ENCODE assay signal across 31 mouse cellular contexts in the genomic region with DNA sequence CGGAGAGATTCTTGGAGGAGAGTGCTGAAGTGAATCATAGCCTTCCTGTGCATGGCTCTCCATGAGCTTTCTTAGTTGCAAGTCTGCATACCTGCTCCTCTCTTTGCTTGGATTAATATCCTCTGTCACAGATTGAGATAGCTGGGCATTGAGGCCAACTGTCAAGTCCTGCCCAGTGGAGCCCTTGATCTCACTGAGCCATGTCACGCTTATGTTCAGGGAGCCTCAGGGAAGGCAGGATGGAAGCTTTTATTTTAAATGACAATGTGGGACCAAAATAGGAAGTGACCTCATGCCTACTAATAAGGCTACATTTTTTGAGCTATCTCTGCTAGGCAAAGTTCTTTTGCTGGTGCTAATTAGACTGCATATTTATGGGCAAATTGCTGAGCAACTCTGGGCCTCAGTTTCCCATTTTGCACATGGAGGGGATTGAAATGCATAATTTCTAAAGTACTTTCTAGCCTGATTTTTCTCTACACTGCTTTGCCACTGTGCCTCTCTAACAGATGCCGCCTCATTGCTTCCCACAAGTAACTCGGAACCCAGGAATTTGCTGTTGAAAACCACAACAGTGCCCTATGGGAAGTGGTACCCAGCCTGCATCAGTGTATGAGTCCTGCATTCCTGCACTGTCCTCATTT.
DNase-seq lines count a peak whose midpoint lies in the region; ATAC-seq and TF ChIP-seq lines count a peak whose summit lies in the region.
"Had no signal": no experiment of that assay in that cellular context is flagged by ENCODE, and none has a peak within 500 bp of the region (broad histone marks: within the 10 kb centered on the region; RNA-seq: fewer than 3 reads in every experiment).

No protein-coding gene starts in this region.

- no peak overlapping the region for H3K4me2 ChIP-seq in forebrain, embryonic 11.5 days (ENCODE audit: low read depth, low read length, severe bottlenecking)
- H3K4me2 ChIP-seq in forebrain, embryonic 15.5 days (replicated peaks): no peak overlapping the region
- no peak overlapping the region for H3K4me2 ChIP-seq in heart, postnatal 0 days (ENCODE audit: low read depth, low read length)
- no peak overlapping the region for H3K4me2 ChIP-seq in heart, embryonic 12.5 days
- H3K4me2 ChIP-seq in midbrain, embryonic 14.5 days (ENCODE audit: low read length): no peak overlapping the region
- H3K4me2 ChIP-seq: embryonic facial prominence, embryonic 13.5 days; heart, embryonic 13.5 days; hindbrain, embryonic 15.5 days; limb, embryonic 13.5 days; liver, embryonic 12.5 days; neural tube, embryonic 12.5 days had no signal

- no peaks in the 10 kb centered on the region for H3K36me3 ChIP-seq in forebrain, embryonic 11.5 days (ENCODE audit: control insufficient read depth, insufficient read depth, low read length)
- no peaks in the 10 kb centered on the region for H3K36me3 ChIP-seq in forebrain, embryonic 15.5 days
- no peaks in the 10 kb centered on the region for H3K36me3 ChIP-seq in heart, postnatal 0 days (replicated peaks; ENCODE audit: control insufficient read depth, insufficient read depth, low read length)
- H3K36me3 ChIP-seq in heart, embryonic 12.5 days: no peaks in the 10 kb centered on the region
- H3K36me3 ChIP-seq in midbrain, embryonic 14.5 days (ENCODE audit: control insufficient read depth, insufficient read depth, low read length): no peaks in the 10 kb centered on the region
- H3K36me3 ChIP-seq: embryonic facial prominence, embryonic 13.5 days; heart, embryonic 13.5 days; hindbrain, embryonic 10.5 days; hindbrain, embryonic 15.5 days; limb, embryonic 13.5 days; liver, embryonic 12.5 days; neural tube, embryonic 12.5 days had no signal

- ATAC-seq in forebrain, embryonic 11.5 days (replicated peaks; ENCODE audit: low FRiP score): 0 out of 2 replicates have a peak, but pooled peaks have one; percentile 27
- no peak; the same call in 1 of the 2 replicates for ATAC-seq in forebrain, embryonic 15.5 days (replicated peaks)
- peak; percentile 33; the same call in 1 of the 2 replicates for ATAC-seq in heart, postnatal 0 days (ENCODE audit: insufficient read depth, low read depth)
- ATAC-seq in heart, embryonic 12.5 days (ENCODE audit: insufficient number of reproducible peaks, low FRiP score): no peak
- ATAC-seq in midbrain, embryonic 14.5 days (ENCODE audit: low FRiP score, low TSS enrichment): no peak
- ATAC-seq: CD4-positive, CD25-positive, alpha-beta regulatory T cell, adult 4 months; intestine, embryonic 16.5 days; liver, embryonic 12.5 days; liver, postnatal 0 days; lung, postnatal 0 days had no signal

- no peaks in the 10 kb centered on the region for H3K4me1 ChIP-seq in forebrain, embryonic 11.5 days (replicated peaks; ENCODE audit: control insufficient read depth, insufficient read depth, low read length)
- 0 out of 2 replicates have a peak, but pooled peaks cover 3% of the 10 kb centered on the region for H3K4me1 ChIP-seq in forebrain, embryonic 15.5 days
- no peaks in the 10 kb centered on the region for H3K4me1 ChIP-seq in heart, postnatal 0 days (ENCODE audit: control insufficient read depth, insufficient read depth)
- 0 out of 2 replicates have a peak, but pooled peaks cover 3% of the 10 kb centered on the region for H3K4me1 ChIP-seq in heart, embryonic 12.5 days (replicated peaks)
- no peaks in the 10 kb centered on the region for H3K4me1 ChIP-seq in midbrain, embryonic 14.5 days (ENCODE audit: control insufficient read depth, insufficient read depth, low read length)
- H3K4me1 ChIP-seq: hindbrain, embryonic 15.5 days; limb, embryonic 13.5 days; liver, embryonic 12.5 days; neural tube, embryonic 12.5 days had no signal

- whole genome bisulfite sequencing in forebrain, embryonic 11.5 days: 75% methylated on average over 4 of the region's 4 CpGs
- 57% methylated on average over 4 of the region's 4 CpGs for WGBS in forebrain, embryonic 15.5 days
- 63% methylated on average over 4 of the region's 4 CpGs for WGBS in heart, postnatal 0 days
- 66% methylated on average over 4 of the region's 4 CpGs for WGBS in heart, embryonic 12.5 days
- WGBS in midbrain, embryonic 14.5 days: 54% methylated on average over 4 of the region's 4 CpGs

- H3K4me3 ChIP-seq in forebrain, embryonic 11.5 days (ENCODE audit: low read depth, low read length): no peak overlapping the region
- no peak overlapping the region for H3K4me3 ChIP-seq in forebrain, embryonic 15.5 days
- no peak overlapping the region for H3K4me3 ChIP-seq in heart, postnatal 0 days (ENCODE audit: low read depth, low read length)
- no peak overlapping the region for H3K4me3 ChIP-seq in heart, embryonic 12.5 days
- H3K4me3 ChIP-seq in midbrain, embryonic 14.5 days (replicated peaks; ENCODE audit: low read depth, low read length): no peak overlapping the region
- H3K4me3 ChIP-seq: embryonic facial prominence, embryonic 13.5 days; heart, embryonic 13.5 days; hindbrain, embryonic 10.5 days; hindbrain, embryonic 15.5 days; limb, embryonic 13.5 days; liver, embryonic 12.5 days; neural tube, embryonic 12.5 days had no signal

- H3K9me3 ChIP-seq in forebrain, embryonic 11.5 days (ENCODE audit: control insufficient read depth, low read length): no peaks in the 10 kb centered on the region
- no peaks in the 10 kb centered on the region for H3K9me3 ChIP-seq in forebrain, embryonic 15.5 days
- no peaks in the 10 kb centered on the region for H3K9me3 ChIP-seq in heart, postnatal 0 days (replicated peaks; ENCODE audit: control insufficient read depth, low read length)
- H3K9me3 ChIP-seq in heart, embryonic 12.5 days (replicated peaks): no peaks in the 10 kb centered on the region
- no peaks in the 10 kb centered on the region for H3K9me3 ChIP-seq in midbrain, embryonic 14.5 days (ENCODE audit: control insufficient read depth, low read length)
- H3K9me3 ChIP-seq: embryonic facial prominence, embryonic 13.5 days; heart, embryonic 13.5 days; hindbrain, embryonic 10.5 days; hindbrain, embryonic 15.5 days; limb, embryonic 13.5 days; liver, embryonic 12.5 days; neural tube, embryonic 12.5 days had no signal

- H3K9ac ChIP-seq in forebrain, embryonic 11.5 days (ENCODE audit: low read length): no peak overlapping the region
- H3K9ac ChIP-seq in forebrain, embryonic 15.5 days (replicated peaks): no peak overlapping the region
- no peak overlapping the region for H3K9ac ChIP-seq in heart, postnatal 0 days (replicated peaks; ENCODE audit: low read depth, low read length)
- no peak overlapping the region for H3K9ac ChIP-seq in heart, embryonic 12.5 days
- H3K9ac ChIP-seq in midbrain, embryonic 14.5 days (replicated peaks; ENCODE audit: low read length): no peak overlapping the region
- H3K9ac ChIP-seq: embryonic facial prominence, embryonic 13.5 days; heart, embryonic 13.5 days; hindbrain, embryonic 15.5 days; limb, embryonic 13.5 days; liver, embryonic 12.5 days; liver, postnatal 0 days; neural tube, embryonic 12.5 days had no signal

- no peak for DNase-seq in forebrain, embryonic 11.5 days (ENCODE audit: low spot score)
- peak; percentile 41 for DNase-seq in heart, postnatal 0 days (ENCODE audit: low spot score)
- peak; percentile 19 for DNase-seq in brain, adult 2 months (ENCODE audit: low read depth, low spot score)
- peak; percentile 8 for DNase-seq in midbrain, embryonic 14.5 days
- DNase-seq in natural killer cell, adult 2 months (ENCODE audit: low spot score in 2 of 2): no peak
- DNase-seq in B cell, adult 2 months: no peak
- DNase-seq: adrenal gland, postnatal 25 days; cerebellum, adult 8-10 months; cerebellum, postnatal 36 days; gastrocnemius, postnatal 14 days; heart, adult 18-20 months; heart, postnatal 14 days; kidney, adult 8-10 months; kidney, postnatal 4 days; liver, postnatal 0 days; thymus, adult 2 months; thymus, postnatal 4 days had no signal

- no peak for TF ChIP-seq EP300 in heart, postnatal 0 days (IDR thresholded peaks at IDR 0.05; ENCODE audit: low read depth)

- no peak overlapping the region for H3K27ac ChIP-seq in forebrain, embryonic 11.5 days (ENCODE audit: low read depth, low read length)
- no peak overlapping the region for H3K27ac ChIP-seq in forebrain, embryonic 15.5 days (replicated peaks)
- H3K27ac ChIP-seq in heart, postnatal 0 days (ENCODE audit: low read depth): no peak overlapping the region
- H3K27ac ChIP-seq in heart, embryonic 12.5 days (ENCODE audit: poor library complexity, severe bottlenecking): no peak overlapping the region
- no peak overlapping the region for H3K27ac ChIP-seq in midbrain, embryonic 14.5 days (replicated peaks; ENCODE audit: low read depth, low read length)
- H3K27ac ChIP-seq: embryonic facial prominence, embryonic 13.5 days; heart, embryonic 13.5 days; hindbrain, embryonic 10.5 days; hindbrain, embryonic 15.5 days; kidney, postnatal 0 days; limb, embryonic 13.5 days; liver, embryonic 12.5 days; macrophage; neural tube, embryonic 12.5 days had no signal

- no peaks in the 10 kb centered on the region for H3K27me3 ChIP-seq in forebrain, embryonic 11.5 days (ENCODE audit: control insufficient read depth, insufficient read depth, low read length)
- no peaks in the 10 kb centered on the region for H3K27me3 ChIP-seq in forebrain, embryonic 15.5 days
- no peaks in the 10 kb centered on the region for H3K27me3 ChIP-seq in heart, postnatal 0 days (ENCODE audit: control insufficient read depth, insufficient read depth, low read length)
- H3K27me3 ChIP-seq in heart, embryonic 12.5 days (replicated peaks): no peaks in the 10 kb centered on the region
- H3K27me3 ChIP-seq in midbrain, embryonic 14.5 days (ENCODE audit: control insufficient read depth, insufficient read depth, low read length): no peaks in the 10 kb centered on the region
- H3K27me3 ChIP-seq: embryonic facial prominence, embryonic 13.5 days; heart, embryonic 13.5 days; hindbrain, embryonic 15.5 days; limb, embryonic 13.5 days; liver, embryonic 12.5 days; neural tube, embryonic 12.5 days had no signal

- no peak for TF ChIP-seq CTCF in heart, postnatal 0 days (IDR thresholded peaks at IDR 0.05; ENCODE audit: low read depth)

Comparison
In these comparisons a context has a peak if more than half of its experiments do, and no peak if none do; other contexts are left out.
1. ATAC-seq: peak in forebrain, embryonic 11.5 days (single experiment) and heart, postnatal 0 days (single experiment); none in forebrain, embryonic 15.5 days (single experiment), heart, embryonic 12.5 days (single experiment) and midbrain, embryonic 14.5 days (single experiment).
2. DNase-seq: peak in heart, postnatal 0 days (single experiment), brain, adult 2 months (single experiment) and midbrain, embryonic 14.5 days (single experiment); none in forebrain, embryonic 11.5 days (single experiment), natural killer cell, adult 2 months (0 of 2) and B cell, adult 2 months (0 of 2).